ENCODE assay signal across 10 mouse cellular contexts in genomic region chr2:128153551-128153910, GRCm38 (mm10). TPM values are rescaled to one million over a fixed set of nuclear protein-coding genes. Genes with fewer than 3 reads are reported as not detected.
DNase-seq lines count a peak whose midpoint lies in the region; ATAC-seq lines count a peak whose summit lies in the region.
"Had no signal": no experiment of that assay in that cellular context is flagged by ENCODE, and none has a peak within 500 bp of the region (broad histone marks: within the 10 kb centered on the region; RNA-seq: fewer than 3 reads in every experiment).

No protein-coding gene starts in this region.

- peak; percentile 12; the same call in 1 of the 2 replicates for ATAC-seq in heart, embryonic 14.5 days (ENCODE audit: insufficient number of reproducible peaks, insufficient read depth, low FRiP score, low read depth)
- peak; percentile 38 for ATAC-seq in megakaryocyte, adult 5-6 weeks (ENCODE audit: poor library complexity, severe bottlenecking)

- no peak for DNase-seq in heart, adult 8-10 months (ENCODE audit: low spot score)
- DNase-seq in spleen, postnatal 36 days (ENCODE audit: low spot score in 2 of 2), result peak; percentile 20 to 28
- DNase-seq in spleen, postnatal 4 days (ENCODE audit: low spot score in 2 of 2), result no peak
- DNase-seq in thymus, postnatal 4 days, result peak; percentile 61
- no peak for DNase-seq in adrenal gland, postnatal 4 days (ENCODE audit: low spot score in 2 of 2)
- no peak for DNase-seq in embryo, embryonic 9.5 days (ENCODE audit: extremely low spot score)
- DNase-seq: adrenal gland, postnatal 10 days; kidney, adult 9 months had no signal

- WGBS in heart, embryonic 14.5 days, result 29% methylated on average over 11 of the region's 11 CpGs

- peak overlapping the region; percentile 31 for H3K4me2 ChIP-seq in heart, embryonic 14.5 days (ENCODE audit: low read length)

- peaks cover 42% of the 10 kb centered on the region for H3K36me3 ChIP-seq in heart, embryonic 14.5 days (ENCODE audit: control insufficient read depth, insufficient read depth, low read length)

- H3K9me3 ChIP-seq in heart, embryonic 14.5 days (ENCODE audit: control insufficient read depth, low read length), result no peaks in the 10 kb centered on the region

- peak overlapping the region; percentile 35 for H3K9ac ChIP-seq in heart, embryonic 14.5 days (ENCODE audit: low read length)

- H3K27me3 ChIP-seq in heart, embryonic 14.5 days (ENCODE audit: control insufficient read depth, insufficient read depth, low read length), result no peaks in the 10 kb centered on the region

- H3K4me1 ChIP-seq in heart, embryonic 14.5 days (ENCODE audit: control insufficient read depth in 2 of 2, insufficient read depth in 2 of 2, low read length in 2 of 2), result peaks cover 45 to 56% of the 10 kb centered on the region in 2 experiments

- no peak overlapping the region for H3K4me3 ChIP-seq in heart, embryonic 14.5 days (ENCODE audit: control insufficient read depth in 1 of 2, insufficient read depth in 1 of 2, low read depth in 1 of 2, low read length in 2 of 2)

- H3K27ac ChIP-seq in heart, embryonic 14.5 days (replicated peaks in 1 of 2; ENCODE audit: control insufficient read depth in 1 of 2, insufficient read depth in 1 of 2, low read depth in 2 of 2, low read length in 2 of 2), result peak overlapping the region; percentile 11 to 33; a peak in 2 of 4 replicates

RNA-seq across cellular contexts. Expression of gene Bcl2l11, which starts 27.7 kb away (rescaled TPM):
- polyA plus RNA-seq in heart, embryonic 14.5 days (2014; fragmentation: Nextera tagmentation; extraction: Ambion mirVana), result 19.7 and 21.0 TPM in 2 replicates
- total RNA-seq in heart, adult 8-10 months (2022), result 10 to 100 TPM in 2 of 4 experiments, 1 to 10 TPM in 2; 7.6 to 16.4 (median 11.3) TPM
- 16.8 and 21.2 TPM in 2 replicates for total RNA-seq in megakaryocyte, adult 5-6 weeks (2015)
- total RNA-seq in megakaryocyte, adult 5-6 weeks (2017), result 15.1 and 20.4 TPM in 2 replicates
- 10 to 100 TPM; 37.2 to 37.7 TPM for total RNA-seq in adrenal gland, postnatal 4 days (2021)

Comparison
In these comparisons a context has a peak if more than half of its experiments do, and no peak if none do; other contexts are left out.
1. DNase-seq: peak in spleen, postnatal 36 days (2 of 2) and thymus, postnatal 4 days (single experiment); none in heart, adult 8-10 months (single experiment), spleen, postnatal 4 days (0 of 2), adrenal gland, postnatal 4 days (0 of 2) and embryo, embryonic 9.5 days (single experiment).